Mouse (Mus musculus) adrenal gland, postnatal 0 days (tissue): ENCODE results near the gene Olfr609. TPM values are rescaled to one million over a fixed set of nuclear protein-coding genes. Genes with fewer than 3 reads are reported as not detected.

Experiments
- polyA plus RNA-seq: library from polyadenylated mRNA; unstranded; fragments of >200 nt; fragmentation: Nextera tagmentation; extraction: Ambion mirVana; gene quantifications from 2 replicates; pipeline ENCODE4 v1.2.1, GENCODE M21; 2015

Gene Olfr609
- not detected in 2 replicates for polyA plus RNA-seq

GRCm38 (mm10) chr7:103497962-103498361, at the start of gene Olfr609:
TSS of gene Olfr609 (minus strand) at chr7:103498062.

GRCm38 (mm10) chr7:103542617-103543016, 44.8 kb upstream of the Olfr609 start, which contains the start of gene Olfr612:
TSS of gene Olfr612 (minus strand) at chr7:103542717.

GRCm38 (mm10) chr7:103520746-103521145, 22.9 kb upstream of the Olfr609 start, which contains the start of gene Olfr611:
TSS of gene Olfr611 (minus strand) at chr7:103520846.

GRCm38 (mm10) chr7:103512022-103512421, 14.2 kb upstream of the Olfr609 start, which contains the start of gene Olfr610:
TSS of gene Olfr610 (minus strand) at chr7:103512122.

GRCm38 (mm10) chr7:103469577-103469976, 28.3 kb downstream of the Olfr609 start, which contains the start of gene Olfr608:
TSS of gene Olfr608 (plus strand) at chr7:103469877.

GRCm38 (mm10) chr7:103448746-103449145, 49.1 kb downstream of the Olfr609 start, which contains the start of gene Olfr606:
TSS of gene Olfr606 (plus strand) at chr7:103449046.

GRCm38 (mm10) chr7:103445339-103445738, 52.5 kb downstream of the Olfr609 start, which contains the start of gene Olfr605:
TSS of gene Olfr605 (minus strand) at chr7:103445439.

Other genes starting within 250 kb of the Olfr609 start
- not detected in 2 replicates for gene Usp17ld, start 245.6 kb downstream of the Olfr609 start, polyA plus RNA-seq
- gene Olfr596, start 192.4 kb downstream of the Olfr609 start, polyA plus RNA-seq: not detected in 2 replicates
- gene Olfr597, start 181.7 kb downstream of the Olfr609 start, polyA plus RNA-seq: not detected in 2 replicates
- gene Olfr598, start 174.5 kb downstream of the Olfr609 start, polyA plus RNA-seq: not detected in 2 replicates
- gene Olfr599, start 162.1 kb downstream of the Olfr609 start, polyA plus RNA-seq: not detected in 2 replicates
- not detected in 2 replicates for gene Olfr600, start 148.4 kb downstream of the Olfr609 start, polyA plus RNA-seq
- gene Olfr601, start 135.4 kb downstream of the Olfr609 start, polyA plus RNA-seq: not detected in 2 replicates
- not detected in 2 replicates for gene Olfr603, start 111.9 kb downstream of the Olfr609 start, polyA plus RNA-seq
- gene Usp17lc, start 83.0 kb downstream of the Olfr609 start, polyA plus RNA-seq: not detected in 2 replicates
- not detected in 2 replicates for gene Olfr605, start 52.6 kb downstream of the Olfr609 start, polyA plus RNA-seq
- gene Olfr606, start 49.0 kb downstream of the Olfr609 start, polyA plus RNA-seq: not detected in 2 replicates
- not detected in 2 replicates for gene Olfr607, start 33.9 kb downstream of the Olfr609 start, polyA plus RNA-seq
- not detected in 2 replicates for gene Olfr608, start 28.2 kb downstream of the Olfr609 start, polyA plus RNA-seq
- gene Olfr610, start 14.1 kb upstream of the Olfr609 start, polyA plus RNA-seq: not detected in 2 replicates
- gene Olfr611, start 22.8 kb upstream of the Olfr609 start, polyA plus RNA-seq: not detected in 2 replicates
- gene Olfr612, start 44.7 kb upstream of the Olfr609 start, polyA plus RNA-seq: not detected in 2 replicates
- not detected in 2 replicates for gene Olfr613, start 50.0 kb upstream of the Olfr609 start, polyA plus RNA-seq
- gene Olfr615, start 58.0 kb upstream of the Olfr609 start, polyA plus RNA-seq: not detected in 2 replicates
- not detected in 2 replicates for gene Olfr616, start 71.1 kb upstream of the Olfr609 start, polyA plus RNA-seq
- not detected in 2 replicates for gene Olfr617, start 75.0 kb upstream of the Olfr609 start, polyA plus RNA-seq
- gene Olfr618, start 92.0 kb upstream of the Olfr609 start, polyA plus RNA-seq: not detected in 2 replicates
- not detected in 2 replicates for gene Olfr619, start 102.5 kb upstream of the Olfr609 start, polyA plus RNA-seq
- gene Olfr620, start 114.5 kb upstream of the Olfr609 start, polyA plus RNA-seq: not detected in 2 replicates
- not detected in 2 replicates for gene Olfr622, start 144.6 kb upstream of the Olfr609 start, polyA plus RNA-seq
- not detected in 2 replicates for gene Olfr623, start 165.6 kb upstream of the Olfr609 start, polyA plus RNA-seq
- 0.06 TPM in 1 of 2 replicates, not detected in the other for gene Olfr624, start 173.1 kb upstream of the Olfr609 start, polyA plus RNA-seq
- gene Olfr625-ps1, start 184.7 kb upstream of the Olfr609 start, polyA plus RNA-seq: not detected in 2 replicates
- not detected in 2 replicates for gene Olfr243, start 216.6 kb upstream of the Olfr609 start, polyA plus RNA-seq
- not detected in 2 replicates for gene Olfr628, start 232.3 kb upstream of the Olfr609 start, polyA plus RNA-seq
- gene Olfr629, start 246.9 kb upstream of the Olfr609 start, polyA plus RNA-seq: not detected in 2 replicates